11 mouse cellular contexts compared by ENCODE assay signal in genomic region chr3:82048681-82049080, GRCm38 (mm10). TPM values are rescaled to one million over a fixed set of nuclear protein-coding genes. Genes with fewer than 3 reads are reported as not detected.
A peak's percentile ranks its signal among the peaks of the same experiment; 100 is the strongest.
DNase-seq lines count a peak whose midpoint lies in the region; ATAC-seq lines count a peak whose summit lies in the region.
"Had no signal": no experiment of that assay in that cellular context is flagged by ENCODE, and none has a peak within 500 bp of the region (broad histone marks: within the 10 kb centered on the region; RNA-seq: fewer than 3 reads in every experiment).

No protein-coding gene starts in this region.

- no peak for ATAC-seq in embryonic facial prominence, embryonic 12.5 days (ENCODE audit: insufficient number of reproducible peaks, insufficient read depth, low FRiP score, low TSS enrichment)
- no peak for ATAC-seq in midbrain, embryonic 11.5 days (ENCODE audit: low FRiP score)
- no peak for ATAC-seq in lung, embryonic 16.5 days (ENCODE audit: low read depth)
- no peak for ATAC-seq in stomach, embryonic 15.5 days (ENCODE audit: insufficient read depth, low FRiP score, low read depth)
- no peak for ATAC-seq in granulocyte monocyte progenitor cell, adult 5-6 weeks (replicated peaks; ENCODE audit: poor library complexity, severe bottlenecking)

- peak overlapping the region; percentile 4; the same call in 1 of the 2 replicates for H3K27ac ChIP-seq in embryonic facial prominence, embryonic 12.5 days
- no peak overlapping the region for H3K27ac ChIP-seq in embryonic facial prominence, embryonic 10.5 days (replicated peaks)
- peak overlapping the region; percentile 38; the same call in 1 of the 2 replicates for H3K27ac ChIP-seq in midbrain, embryonic 10.5 days (replicated peaks)
- no peak overlapping the region for H3K27ac ChIP-seq in midbrain, embryonic 11.5 days (ENCODE audit: low read depth, low read length)
- H3K27ac ChIP-seq in lung, embryonic 16.5 days (ENCODE audit: low read length) = peak overlapping the region; percentile 63
- peak overlapping the region; percentile 57 for H3K27ac ChIP-seq in stomach, embryonic 15.5 days

- no peaks in the 10 kb centered on the region for H3K27me3 ChIP-seq in embryonic facial prominence, embryonic 12.5 days
- no peaks in the 10 kb centered on the region for H3K27me3 ChIP-seq in embryonic facial prominence, embryonic 10.5 days (replicated peaks; ENCODE audit: low read depth, poor library complexity, severe bottlenecking)
- H3K27me3 ChIP-seq in midbrain, embryonic 10.5 days (ENCODE audit: low read depth, poor library complexity, severe bottlenecking) = no peaks in the 10 kb centered on the region
- no peaks in the 10 kb centered on the region for H3K27me3 ChIP-seq in midbrain, embryonic 11.5 days (ENCODE audit: control insufficient read depth, insufficient read depth, low read length)
- no peaks in the 10 kb centered on the region for H3K27me3 ChIP-seq in lung, embryonic 16.5 days (ENCODE audit: control insufficient read depth, insufficient read depth, low read depth, low read length)
- no peaks in the 10 kb centered on the region for H3K27me3 ChIP-seq in stomach, embryonic 15.5 days (replicated peaks)

- H3K36me3 ChIP-seq in embryonic facial prominence, embryonic 12.5 days = no peaks in the 10 kb centered on the region
- no peaks in the 10 kb centered on the region for H3K36me3 ChIP-seq in embryonic facial prominence, embryonic 10.5 days (replicated peaks)
- H3K36me3 ChIP-seq in midbrain, embryonic 10.5 days = no peaks in the 10 kb centered on the region
- H3K36me3 ChIP-seq in midbrain, embryonic 11.5 days (ENCODE audit: control insufficient read depth, insufficient read depth, low read length) = no peaks in the 10 kb centered on the region
- no peaks in the 10 kb centered on the region for H3K36me3 ChIP-seq in lung, embryonic 16.5 days (ENCODE audit: control insufficient read depth, insufficient read depth, low read length)
- H3K36me3 ChIP-seq in stomach, embryonic 15.5 days = 0 out of 2 replicates have a peak, but pooled peaks cover 2% of the 10 kb centered on the region

- H3K4me3 ChIP-seq in embryonic facial prominence, embryonic 12.5 days = no peak overlapping the region
- no peak overlapping the region for H3K4me3 ChIP-seq in embryonic facial prominence, embryonic 10.5 days
- H3K4me3 ChIP-seq in midbrain, embryonic 10.5 days = no peak overlapping the region
- H3K4me3 ChIP-seq in midbrain, embryonic 11.5 days (ENCODE audit: low read depth, low read length) = no peak overlapping the region
- H3K4me3 ChIP-seq in lung, embryonic 16.5 days (ENCODE audit: low read length) = no peak overlapping the region
- H3K4me3 ChIP-seq in stomach, embryonic 15.5 days (replicated peaks) = no peak overlapping the region

- no peaks in the 10 kb centered on the region for H3K9me3 ChIP-seq in embryonic facial prominence, embryonic 12.5 days
- no peaks in the 10 kb centered on the region for H3K9me3 ChIP-seq in embryonic facial prominence, embryonic 10.5 days
- H3K9me3 ChIP-seq in midbrain, embryonic 10.5 days (replicated peaks) = no peaks in the 10 kb centered on the region
- H3K9me3 ChIP-seq in midbrain, embryonic 11.5 days (ENCODE audit: control insufficient read depth, low read length) = no peaks in the 10 kb centered on the region
- no peaks in the 10 kb centered on the region for H3K9me3 ChIP-seq in lung, embryonic 16.5 days (ENCODE audit: control insufficient read depth, low read length)
- H3K9me3 ChIP-seq in stomach, embryonic 15.5 days = no peaks in the 10 kb centered on the region

- DNase-seq in embryonic facial prominence, embryonic 10.5 days (ENCODE audit: low spot score) = no peak
- no peak for DNase-seq in midbrain, embryonic 10.5 days (ENCODE audit: low spot score)
- no peak for DNase-seq in midbrain, embryonic 11.5 days (ENCODE audit: low spot score, missing footprints)
- DNase-seq in kidney, adult 9 months = no peak
- DNase-seq: cerebellum, adult 2 months; gastrocnemius, postnatal 25 days; kidney, adult 11 months had no signal

- WGBS in embryonic facial prominence, embryonic 12.5 days = 56% methylated on average over 7 of the region's 7 CpGs
- 64% methylated on average over 7 of the region's 7 CpGs for WGBS in embryonic facial prominence, embryonic 10.5 days
- WGBS in midbrain, embryonic 10.5 days = 60% methylated on average over 7 of the region's 7 CpGs
- 56% methylated on average over 7 of the region's 7 CpGs for WGBS in midbrain, embryonic 11.5 days
- WGBS in lung, embryonic 16.5 days = 27% methylated on average over 7 of the region's 7 CpGs
- WGBS in stomach, embryonic 15.5 days = 40% methylated on average over 7 of the region's 7 CpGs

- H3K4me1 ChIP-seq in embryonic facial prominence, embryonic 12.5 days = peaks cover 7% of the 10 kb centered on the region; the same call in 1 of the 2 replicates
- peaks cover 31% of the 10 kb centered on the region for H3K4me1 ChIP-seq in embryonic facial prominence, embryonic 10.5 days
- H3K4me1 ChIP-seq in midbrain, embryonic 10.5 days = peaks cover 34% of the 10 kb centered on the region
- peaks cover 5% of the 10 kb centered on the region; the same call in 1 of the 2 replicates for H3K4me1 ChIP-seq in midbrain, embryonic 11.5 days (ENCODE audit: control insufficient read depth, insufficient read depth, low read length)
- H3K4me1 ChIP-seq in lung, embryonic 16.5 days (replicated peaks; ENCODE audit: control insufficient read depth, insufficient read depth, low read length) = peaks cover 44% of the 10 kb centered on the region
- peaks cover 19% of the 10 kb centered on the region; the same call in 1 of the 2 replicates for H3K4me1 ChIP-seq in stomach, embryonic 15.5 days

- no peak overlapping the region; the same call in 1 of the 2 replicates for H3K4me2 ChIP-seq in embryonic facial prominence, embryonic 12.5 days (replicated peaks)
- H3K4me2 ChIP-seq in midbrain, embryonic 11.5 days = no peak overlapping the region
- H3K4me2 ChIP-seq in lung, embryonic 16.5 days (ENCODE audit: low read depth, low read length) = peak overlapping the region; percentile 39
- H3K4me2 ChIP-seq in stomach, embryonic 15.5 days = no peak overlapping the region

- no peak overlapping the region for H3K9ac ChIP-seq in embryonic facial prominence, embryonic 12.5 days
- H3K9ac ChIP-seq in midbrain, embryonic 11.5 days (ENCODE audit: low read length) = no peak overlapping the region
- no peak overlapping the region for H3K9ac ChIP-seq in lung, embryonic 16.5 days (ENCODE audit: low read length)
- no peak overlapping the region for H3K9ac ChIP-seq in stomach, embryonic 15.5 days

RNA-seq across cellular contexts. Expression of gene Gucy1b1, which starts 25.8 kb away (rescaled TPM):
- polyA plus RNA-seq in embryonic facial prominence, embryonic 12.5 days (2016; fragmentation: Nextera tagmentation; extraction: Ambion mirVana) = 8.0 and 9.7 TPM in 2 replicates
- polyA plus RNA-seq in embryonic facial prominence, embryonic 10.5 days (2016; fragmentation: Nextera tagmentation; extraction: Ambion mirVana) = 3.2 and 3.5 TPM in 2 replicates
- 5.6 and 6.8 TPM in 2 replicates for polyA plus RNA-seq in midbrain, embryonic 10.5 days (2016; fragmentation: Nextera tagmentation; extraction: Ambion mirVana)
- 8.4 and 9.7 TPM in 2 replicates for polyA plus RNA-seq in midbrain, embryonic 11.5 days (2014; fragmentation: Nextera tagmentation; extraction: Ambion mirVana)
- polyA plus RNA-seq in lung, embryonic 16.5 days (2015; fragmentation: Nextera tagmentation; extraction: Ambion mirVana) = 83.5 and 88.9 TPM in 2 replicates
- 50.8 and 54.1 TPM in 2 replicates for polyA plus RNA-seq in stomach, embryonic 15.5 days (2015; fragmentation: Nextera tagmentation; extraction: Ambion mirVana)
- total RNA-seq in granulocyte monocyte progenitor cell, adult 5-6 weeks (2014; fragmentation: Nextera tagmentation) = not detected in 2 replicates
- 0.30 TPM in 1 of 2 replicates, not detected in the other for total RNA-seq in granulocyte monocyte progenitor cell, adult 5-6 weeks (2017)

Comparison
In these comparisons a context has a peak if more than half of its experiments do, and no peak if none do; other contexts are left out.
1. H3K27ac ChIP-seq: peak in embryonic facial prominence, embryonic 12.5 days (single experiment), midbrain, embryonic 10.5 days (single experiment), lung, embryonic 16.5 days (single experiment) and stomach, embryonic 15.5 days (single experiment); none in embryonic facial prominence, embryonic 10.5 days (single experiment) and midbrain, embryonic 11.5 days (single experiment).